Mouse (Mus musculus) kidney, adult 2 months (tissue): ENCODE measurements around the gene Cckbr. TPM values are rescaled to one million over a fixed set of nuclear protein-coding genes. Genes with fewer than 3 reads are reported as not detected.
"Not testable (repeated sequence)": the region's sequence is repeated elsewhere in the genome, so short reads cannot be mapped to it uniquely, and the experiment has no call there.

Experiments used
- DNase-seq: peaks from one replicate; pipeline ENCODE4 v3.0.0; 2021
- H3K27ac ChIP-seq: fragments of 200-500 bp; 2 replicates; pipeline ENCODE4 v1.5.1; 2012; ENCODE audit warnings: low read depth, low read length, control low read depth, inconsistent platforms; ENCODE audit not compliant: insufficient read depth
- H3K27me3 ChIP-seq: fragments of 200-500 bp; replicated peaks from 2 replicates; pipeline ENCODE4 v1.6.1; 2012; ENCODE audit warnings: mild to moderate bottlenecking, moderate library complexity, low read length, inconsistent platforms; ENCODE audit not compliant: control insufficient read depth, insufficient read depth
- H3K36me3 ChIP-seq: fragments of 200-500 bp; 2 replicates; pipeline ENCODE4 v1.6.1; 2012; ENCODE audit warnings: mild to moderate bottlenecking, moderate library complexity, low read length, inconsistent platforms; ENCODE audit not compliant: control insufficient read depth, insufficient read depth
- H3K4me1 ChIP-seq: fragments of 200-500 bp; 2 replicates; pipeline ENCODE4 v1.6.1; 2011; ENCODE audit warnings: low read length; ENCODE audit not compliant: control insufficient read depth, insufficient read depth
- H3K4me3 ChIP-seq: fragments of 200-500 bp; 2 replicates; pipeline ENCODE4 v1.5.1; 2011; ENCODE audit warnings: mild to moderate bottlenecking, low read depth, low read length, control low read depth; ENCODE audit not compliant: insufficient read depth
- CTCF ChIP-seq: fragments of 200-500 bp; conservative IDR thresholded peaks from 2 replicates; pipeline ENCODE4 v1.5.1; 2011; ENCODE audit warnings: low read depth, mild to moderate bottlenecking, control low read depth, low read length, moderate library complexity, mixed read lengths; ENCODE audit not compliant: insufficient read depth, insufficient read length
- POLR2A ChIP-seq: fragments of 200-500 bp; IDR thresholded peaks from one replicate; pipeline ENCODE4 v1.6.1; 2011; ENCODE audit warnings: low read depth, low read length, control low read depth
- WGBS: fragments of 180-500 bp; shearing (Covaris S2); methylation state at CpG from one replicate; pipeline ENCODE4 v1.1.7; 2018; 5-methylcytosine and 5-hydroxymethylcytosine counted together
- polyA plus RNA-seq: library from polyadenylated mRNA; depleted of rRNA; stranded (reverse); fragments of >200 nt; gene quantifications from 2 replicates; pipeline ENCODE4 v1.2.3, GENCODE M21; 2012

Cckbr gene
- polyA plus RNA-seq, 1 experiment: 0.14 TPM

- no peak for TF ChIP-seq CTCF
- TF ChIP-seq POLR2A: no peak
These were observed 26.2 kb upstream of the Cckbr start for GRCm38 (mm10) chr7:105399058-105399934.

GRCm38 (mm10) chr7:105399935-105400624 lies 25.5 kb upstream of the Cckbr start, which contains the start of gene Fam160a2:
TSS of gene Fam160a2 (minus strand) at chr7:105400054.
- Histone ChIP-seq H3K4me1 (peaks cover 7% of the 10 kb centered on the region; the same call in 1 of the 2 replicates), H3K27ac (peak within 1 kb of the TSS; percentile 67), H3K36me3 (no peaks in the 10 kb centered on the region), H3K27me3 (no peaks in the 10 kb centered on the region), H3K4me3 (peak within 1 kb of the TSS; percentile 78)
- peak; percentile 100 for DNase-seq
- 1% methylated on average over 55 of the region's 55 CpGs for WGBS
- TF ChIP-seq CTCF: 0 out of 2 replicates have a peak, but pooled peaks have one; percentile 4
- TF ChIP-seq POLR2A: peak; percentile 29

More at GRCm38 (mm10) chr7:105399058-105399934, 26.2 kb upstream of the Cckbr start:
- Histone ChIP-seq H3K27ac (peak overlapping the region; percentile 46), H3K27me3 (no peaks in the 10 kb centered on the region), H3K4me3 (peak overlapping the region; percentile 78), H3K4me1 (peaks cover 12% of the 10 kb centered on the region; the same call in 1 of the 2 replicates), H3K36me3 (no peaks in the 10 kb centered on the region)
- no peak for DNase-seq
- WGBS: under 1% methylated on average over 25 of the region's 25 CpGs

- Histone ChIP-seq H3K4me1 (no peaks in the 10 kb centered on the region), H3K36me3 (no peaks in the 10 kb centered on the region), H3K4me3 (no peak within 1 kb of the TSS), H3K27ac (no peak within 1 kb of the TSS), H3K27me3 (no peaks in the 10 kb centered on the region)
- DNase-seq: no peak
- TF ChIP-seq POLR2A (no peak), CTCF (no peak)
- 71% methylated on average over 5 of the region's 5 CpGs for WGBS
These were observed 21.3 kb upstream of the Cckbr start, which contains the start of gene Cnga4 for GRCm38 (mm10) chr7:105404268-105404667. TSS of gene Cnga4 (plus strand) at chr7:105404568.

GRCm38 (mm10) chr7:105406322-105406721 lies 19.2 kb upstream of the Cckbr start:
- no peak for DNase-seq
- TF ChIP-seq CTCF (no peak), POLR2A (no peak)
- H3K4me1 ChIP-seq: no peaks in the 10 kb centered on the region
- no peak overlapping the region for H3K4me3 ChIP-seq
- H3K36me3 ChIP-seq: no peaks in the 10 kb centered on the region
- no peaks in the 10 kb centered on the region for H3K27me3 ChIP-seq
- 58% methylated on average over 1 of the region's 1 CpGs for WGBS
- H3K27ac ChIP-seq: no peak overlapping the region

GRCm38 (mm10) chr7:105411874-105412632 lies 13.5 kb upstream of the Cckbr start:
- DNase-seq: peak; percentile 82
- H3K27ac ChIP-seq, H3K27me3 ChIP-seq, H3K36me3 ChIP-seq, H3K4me3 ChIP-seq, H3K4me1 ChIP-seq: not testable (repeated sequence)
- 55% methylated on average over 8 of the region's 8 CpGs for WGBS
- peak; percentile 80 for TF ChIP-seq CTCF

GRCm38 (mm10) chr7:105414385-105414784 lies 11.1 kb upstream of the Cckbr start:
- Histone ChIP-seq H3K4me3 (no peak overlapping the region), H3K36me3 (no peaks in the 10 kb centered on the region), H3K27me3 (no peaks in the 10 kb centered on the region; the same call in 1 of the 2 replicates), H3K4me1 (no peaks in the 10 kb centered on the region), H3K27ac (no peak overlapping the region)
- TF ChIP-seq CTCF (no peak), POLR2A (no peak)
- DNase-seq: no peak
- 61% methylated on average over 6 of the region's 6 CpGs for WGBS
